Mouse (Mus musculus) spleen, adult 2 months (tissue): Measurements from ENCODE around the gene Cradd.

Source experiments
- CTCF ChIP-seq: fragments of 200-500 bp; IDR thresholded peaks from 2 replicates; pipeline ENCODE4 v1.5.1; 2011; ENCODE audit warnings: mild to moderate bottlenecking, inconsistent platforms; ENCODE audit not compliant: insufficient read depth, insufficient read length, insufficient replicate concordance; ENCODE audit errors: extremely low read depth
- POLR2A ChIP-seq: fragments of 200-500 bp; IDR thresholded peaks from 2 replicates; pipeline ENCODE4 v1.6.1; 2011; ENCODE audit warnings: low read depth, low read length, inconsistent platforms

GRCm38 (mm10) chr10:95330375-95331363 lies 6.7 kb upstream of the Cradd start:
- no peak for TF ChIP-seq CTCF
- no peak for TF ChIP-seq POLR2A
